Mouse (Mus musculus): ENCODE data around the gene Thap11.

GRCm38 (mm10) chr8:105861951-105862350 is 7.0 kb downstream of the Thap11 start:
- TF ChIP-seq CTCF (IDR thresholded peaks at IDR 0.05; ENCODE audit: borderline replicate concordance, insufficient read depth, low read length): no peak
- no peak for TF ChIP-seq POLR2A (IDR thresholded peaks at IDR 0.05; ENCODE audit: low read depth, low read length)
